Mouse (Mus musculus): ENCODE measurements around the gene Zfp429. TPM values are rescaled to one million over a fixed set of nuclear protein-coding genes. Genes with fewer than 3 reads are reported as not detected.

The Zfp429 gene
- polyA plus RNA-seq (2012), result 0.34 and 0.63 TPM in 2 replicates

GRCm38 (mm10) chr13:67399183-67399903 lies at the start of gene Zfp429:
Gene Zfp429, minus strand, starts transcription at chr13:67399819.

GRCm38 (mm10) chr13:67421207-67421857 lies 21.7 kb upstream of the Zfp429 start, which contains the start of gene Zfp459:
Gene Zfp459, minus strand, starts transcription at chr13:67421418.

GRCm38 (mm10) chr13:67375050-67375911 lies 24.3 kb downstream of the Zfp429 start, which contains the start of the genes Gm28041 and Zfp456:
Gene Gm28041, minus strand, starts transcription at chr13:67375733.
Gene Zfp456, minus strand, starts transcription at chr13:67375810.

GRCm38 (mm10) chr13:67360131-67360744 lies 39.4 kb downstream of the Zfp429 start, which contains the start of the genes Gm28044 and Zfp953:
Gene Gm28044, minus strand, starts transcription at chr13:67360536.
Gene Zfp953, minus strand, starts transcription at chr13:67360605.

Other genes starting within 250 kb of the Zfp429 start
- gene Rsl1, start 226.6 kb downstream of the Zfp429 start, polyA plus RNA-seq (2012), result 0.29 and 0.34 TPM in 2 replicates
- gene Zfp455, start 205.3 kb downstream of the Zfp429 start, polyA plus RNA-seq (2012), result 0.09 and 0.17 TPM in 2 replicates
- 0.24 and 0.44 TPM in 2 replicates for gene Zfp458, start 121.4 kb downstream of the Zfp429 start, polyA plus RNA-seq (2012)
- gene Zfp457, start 93.3 kb downstream of the Zfp429 start, polyA plus RNA-seq (2012), result 0.27 TPM in 1 of 2 replicates, not detected in the other
- 0.06 and 0.29 TPM in 2 replicates for gene Zfp595, start 67.2 kb downstream of the Zfp429 start, polyA plus RNA-seq (2012)
- not detected in 2 replicates for gene Gm28044, start 39.3 kb downstream of the Zfp429 start, polyA plus RNA-seq (2012)
- gene Zfp953, start 39.2 kb downstream of the Zfp429 start, polyA plus RNA-seq (2012), result 0.08 and 0.16 TPM in 2 replicates
- 0.23 TPM in 1 of 2 replicates, not detected in the other for gene Gm28041, start 24.1 kb downstream of the Zfp429 start, polyA plus RNA-seq (2012)
- gene Zfp456, start 24.0 kb downstream of the Zfp429 start, polyA plus RNA-seq (2012), result 0.03 and 0.10 TPM in 2 replicates
- not detected in 2 replicates for gene Zfp459, start 21.6 kb upstream of the Zfp429 start, polyA plus RNA-seq (2012)
- 0.28 and 0.83 TPM in 2 replicates for gene Zfp874a, start 51.8 kb upstream of the Zfp429 start, polyA plus RNA-seq (2012)
- 0.13 and 0.18 TPM in 2 replicates for gene Zfp874b, start 84.4 kb upstream of the Zfp429 start, polyA plus RNA-seq (2012)
- 0.23 and 0.51 TPM in 2 replicates for gene Zfp58, start 100.7 kb upstream of the Zfp429 start, polyA plus RNA-seq (2012)
- not detected in 2 replicates for gene Gm26965, start 126.3 kb upstream of the Zfp429 start, polyA plus RNA-seq (2012)
- gene Zfp87, start 126.4 kb upstream of the Zfp429 start, polyA plus RNA-seq (2012), result 0.63 and 0.94 TPM in 2 replicates
- 0.27 and 0.32 TPM in 2 replicates for gene Zfp748, start 154.0 kb upstream of the Zfp429 start, polyA plus RNA-seq (2012)
- 0.23 and 0.63 TPM in 2 replicates for gene Zfp729b, start 209.9 kb upstream of the Zfp429 start, polyA plus RNA-seq (2012)
- not detected in 2 replicates for gene Gm49345, start 237.9 kb upstream of the Zfp429 start, polyA plus RNA-seq (2012)
- gene Zfp729a, start 238.0 kb upstream of the Zfp429 start, polyA plus RNA-seq (2012), result 0.20 and 0.27 TPM in 2 replicates

Measured in megakaryocyte-erythroid progenitor cell, adult 5 weeks (primary cell).